Mouse (Mus musculus): ENCODE results near the gene Agtr1a. TPM values are rescaled to one million over a fixed set of nuclear protein-coding genes. Genes with fewer than 3 reads are reported as not detected.

Gene Agtr1a
- polyA plus RNA-seq, 1 experiment from 2014 or later: 2.6 TPM

DNA sequence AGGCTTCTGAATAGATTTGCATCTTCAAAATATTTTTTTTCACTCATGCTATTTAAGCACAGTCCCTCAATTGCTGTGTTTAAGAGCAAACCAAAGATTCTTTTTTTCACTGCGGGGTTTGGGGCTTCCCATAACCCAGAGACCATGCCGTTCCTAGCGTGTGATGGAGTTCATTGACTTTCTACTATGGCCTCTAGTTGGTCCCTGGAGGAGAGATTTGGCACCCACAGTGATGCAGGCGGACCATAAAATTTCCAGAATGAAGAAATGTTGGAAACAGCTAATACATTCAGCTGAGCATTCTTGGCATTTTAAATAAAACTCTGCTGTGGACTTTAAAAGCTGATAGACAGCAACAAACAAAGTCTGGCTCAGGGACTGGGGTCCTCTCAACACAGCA is 90.8 kb downstream of the Agtr1a start:
- no peak overlapping the region for H3K27ac ChIP-seq (replicated peaks)
- H3K4me2 ChIP-seq (replicated peaks): no peak overlapping the region
- no peaks in the 10 kb centered on the region for H3K27me3 ChIP-seq
- no peak overlapping the region for H3K9ac ChIP-seq (replicated peaks)
- H3K4me3 ChIP-seq: no peak overlapping the region
- no peaks in the 10 kb centered on the region for H3K4me1 ChIP-seq
- 88% methylated on average over 4 of the region's 4 CpGs for WGBS
- ATAC-seq (ENCODE audit: low FRiP score, low read depth): no peak
- no peaks in the 10 kb centered on the region for H3K9me3 ChIP-seq
- no peaks in the 10 kb centered on the region for H3K36me3 ChIP-seq

DNA sequence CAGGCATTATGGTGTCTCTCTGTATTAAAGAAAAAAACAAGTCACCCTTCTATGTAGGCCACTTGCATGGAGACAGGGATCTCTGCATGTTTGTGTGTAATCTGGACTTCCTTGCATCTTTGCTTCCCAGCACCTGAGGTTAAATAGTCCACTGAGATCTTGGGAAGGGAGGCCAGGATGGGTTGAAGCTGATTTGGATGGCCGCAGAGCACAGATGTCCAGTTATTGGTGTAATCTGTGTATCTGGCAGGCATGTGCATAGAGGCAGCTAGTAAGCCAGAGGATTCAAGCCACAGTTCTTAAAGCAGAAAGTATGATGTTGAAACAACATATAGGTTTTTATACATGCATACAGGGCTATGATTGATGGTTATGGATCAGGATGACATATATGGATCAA is 91.2 kb downstream of the Agtr1a start:
- Histone ChIP-seq H3K4me3 (no peak overlapping the region), H3K27me3 (no peaks in the 10 kb centered on the region), H3K9me3 (no peaks in the 10 kb centered on the region), H3K4me1 (no peaks in the 10 kb centered on the region), H3K4me2 (replicated peaks) (no peak overlapping the region), H3K36me3 (no peaks in the 10 kb centered on the region), H3K27ac (replicated peaks) (no peak overlapping the region), H3K9ac (replicated peaks) (no peak overlapping the region)
- no peak for ATAC-seq (ENCODE audit: low FRiP score, low read depth)
- 94% methylated on average over 1 of the region's 1 CpGs for WGBS

Other genes starting within 250 kb of the Agtr1a start
- gene Mboat1, start 200.0 kb upstream of the Agtr1a start, polyA plus RNA-seq (2016; fragmentation: Nextera tagmentation; extraction: Ambion mirVana): 5.1 and 8.5 TPM in 2 replicates
- 236 and 243 TPM in 2 replicates for gene Uqcrfs1, start 208.9 kb downstream of the Agtr1a start, polyA plus RNA-seq (2016; fragmentation: Nextera tagmentation; extraction: Ambion mirVana)